Mouse (Mus musculus) forebrain, embryonic 11.5 days (tissue): ENCODE data around the gene Trpm1. TPM values are rescaled to one million over a fixed set of nuclear protein-coding genes. Genes with fewer than 3 reads are reported as not detected.
"Not testable (repeated sequence)": the region's sequence is repeated elsewhere in the genome, so short reads cannot be mapped to it uniquely, and the experiment has no call there.

ENCODE experiments used
- ATAC-seq: fragments of 200-750 bp; cut with Nextera tagmentation; replicated peaks from 2 replicates; pipeline ENCODE4 v1.8.0; 2017; ENCODE audit warnings: moderate TSS enrichment; ENCODE audit not compliant: low FRiP score
- DNase-seq: peaks from one replicate; pipeline ENCODE4 v3.0.0-alpha.2; 2017; ENCODE audit warnings: low spot score
- H3K27ac ChIP-seq: fragments of 300-500 bp; sonication (generic); 2 replicates; pipeline ENCODE4 v1.5.1; 2014; ENCODE audit warnings: low read depth, low read length
- H3K27me3 ChIP-seq: fragments of 300-500 bp; sonication (generic); 2 replicates; pipeline ENCODE4 v1.6.1; 2014; ENCODE audit warnings: mild to moderate bottlenecking, low read length, mixed read lengths; ENCODE audit not compliant: control insufficient read depth, insufficient read depth
- H3K36me3 ChIP-seq: fragments of 300-500 bp; sonication (generic); 2 replicates; pipeline ENCODE4 v1.6.1; 2014; ENCODE audit warnings: mild to moderate bottlenecking, low read length, moderate library complexity, mixed read lengths; ENCODE audit not compliant: control insufficient read depth, insufficient read depth
- H3K4me1 ChIP-seq: fragments of 300-500 bp; sonication (generic); replicated peaks from 2 replicates; pipeline ENCODE4 v1.6.1; 2014; ENCODE audit warnings: low read length, mixed read lengths; ENCODE audit not compliant: control insufficient read depth, insufficient read depth
- H3K4me2 ChIP-seq: fragments of 300-500 bp; sonication (generic); 2 replicates; pipeline ENCODE4 v1.6.1; 2014; ENCODE audit warnings: low read depth, mild to moderate bottlenecking, low read length, moderate library complexity, mixed read lengths; ENCODE audit not compliant: severe bottlenecking
- H3K4me3 ChIP-seq: fragments of 300-500 bp; sonication (generic); 2 replicates; pipeline ENCODE4 v1.5.1; 2014; ENCODE audit warnings: low read depth, low read length
- H3K9ac ChIP-seq: fragments of 300-500 bp; sonication (generic); 2 replicates; pipeline ENCODE4 v1.6.1; 2014; ENCODE audit warnings: low read length
- H3K9me3 ChIP-seq: fragments of 300-500 bp; sonication (generic); 2 replicates; pipeline ENCODE4 v1.6.1; 2016; ENCODE audit warnings: low read length, mixed read lengths; ENCODE audit not compliant: control insufficient read depth
- WGBS: fragments of 180-500 bp; shearing (Covaris S2); extraction: QIAGEN DNeasy Blood & Tissue Kit; methylation state at CpG from one replicate; pipeline ENCODE4 v1.1.7; 2014; 5-methylcytosine and 5-hydroxymethylcytosine counted together
- polyA plus RNA-seq: library from polyadenylated mRNA; unstranded; fragments of >200 nt; fragmentation: Nextera tagmentation; extraction: Ambion mirVana; gene quantifications from 2 replicates; pipeline ENCODE4 v1.2.1, GENCODE M21; 2014

Trpm1 gene
- polyA plus RNA-seq, result 0.81 and 2.3 TPM in 2 replicates

- Histone ChIP-seq H3K9ac (no peak within 1 kb of the TSS), H3K4me1 (0 out of 2 replicates have a peak, but pooled peaks cover 2% of the 10 kb centered on the region), H3K4me2 (no peak within 1 kb of the TSS), H3K9me3 (no peaks in the 10 kb centered on the region), H3K4me3 (no peak within 1 kb of the TSS), H3K27me3 (no peaks in the 10 kb centered on the region), H3K36me3 (no peaks in the 10 kb centered on the region), H3K27ac (no peak within 1 kb of the TSS)
- 90% methylated on average over 2 of the region's 2 CpGs for WGBS
- no peak for DNase-seq
- no peak for ATAC-seq
Observed at GRCm38 (mm10) chr7:64153535-64153934, at the start of gene Trpm1. TSS of gene Trpm1 (plus strand) at chr7:64153835.

DNA sequence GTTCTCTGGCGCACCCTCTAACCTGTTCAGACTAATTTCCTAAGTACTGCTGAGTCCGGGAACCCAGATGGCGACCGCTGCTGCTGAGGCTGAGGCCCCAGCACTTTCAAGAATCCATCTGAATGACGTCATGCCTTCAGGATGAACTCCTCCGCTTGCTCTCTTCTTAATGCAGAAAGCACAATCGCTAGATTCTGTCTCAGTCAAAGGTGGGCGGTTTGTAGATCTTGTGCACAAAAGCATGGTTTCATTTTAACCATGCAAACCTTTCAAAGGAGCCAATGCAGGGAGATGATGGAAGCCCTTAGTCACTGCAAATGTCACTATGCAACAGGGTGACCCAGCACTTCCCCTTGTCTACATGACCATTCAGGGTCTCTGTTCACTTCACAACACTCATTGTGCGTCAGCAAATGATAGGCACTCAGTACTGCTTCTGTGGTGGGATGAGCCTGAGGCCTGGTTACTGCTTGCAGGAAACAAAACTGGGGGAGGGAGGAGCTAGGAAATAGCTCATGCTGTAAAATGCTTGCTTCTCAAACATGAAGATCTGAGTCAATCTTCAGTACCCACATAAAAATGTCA lies 31.4 kb upstream of the Trpm1 start:
- no peak for ATAC-seq
- Histone ChIP-seq H3K9ac (no peak overlapping the region), H3K4me3 (no peak overlapping the region), H3K27ac (no peak overlapping the region), H3K9me3 (no peaks in the 10 kb centered on the region), H3K36me3 (no peaks in the 10 kb centered on the region), H3K4me2 (no peak overlapping the region), H3K4me1 (no peaks in the 10 kb centered on the region), H3K27me3 (no peaks in the 10 kb centered on the region)
- DNase-seq, result no peak
- 83% methylated on average over 9 of the region's 9 CpGs for WGBS

- ATAC-seq (no peak), DNase-seq (no peak)
- Histone ChIP-seq H3K4me1 (no peaks in the 10 kb centered on the region), H3K9ac (no peak overlapping the region), H3K4me3 (no peak overlapping the region), H3K36me3 (no peaks in the 10 kb centered on the region), H3K27ac (no peak overlapping the region), H3K4me2 (no peak overlapping the region), H3K27me3 (no peaks in the 10 kb centered on the region), H3K9me3 (no peaks in the 10 kb centered on the region)
- WGBS, result 89% methylated on average over 4 of the region's 4 CpGs
Observed at GRCm38 (mm10) chr7:64123721-64124120, 29.9 kb upstream of the Trpm1 start.

GRCm38 (mm10) chr7:64125994-64126393 lies 27.6 kb upstream of the Trpm1 start:
- H3K27me3 ChIP-seq, H3K27ac ChIP-seq, DNase-seq, ATAC-seq, H3K4me3 ChIP-seq, H3K4me1 ChIP-seq, H3K9ac ChIP-seq, H3K9me3 ChIP-seq, H3K4me2 ChIP-seq, H3K36me3 ChIP-seq: not testable (repeated sequence)
- WGBS, result 89% methylated on average over 8 of the region's 9 CpGs

DNA sequence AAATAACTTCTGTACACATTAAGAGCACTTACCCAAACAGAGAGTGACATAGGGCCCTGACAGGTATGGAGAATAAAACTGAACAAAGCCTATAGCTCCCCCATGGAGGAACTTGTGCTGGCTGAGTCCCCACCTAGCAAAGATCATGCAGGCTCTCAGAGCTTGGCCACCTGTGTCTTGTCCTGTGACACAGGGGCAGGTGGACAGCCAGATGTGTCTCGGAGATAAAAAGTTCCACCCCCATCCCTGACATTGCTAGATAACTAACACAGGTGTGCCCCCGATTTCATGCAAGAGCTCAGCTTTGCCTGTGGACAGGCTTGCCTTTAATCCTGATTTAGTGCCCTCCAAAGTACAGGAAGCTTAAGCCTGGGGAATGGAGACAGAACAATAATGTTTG lies 13.8 kb upstream of the Trpm1 start:
- H3K4me2 ChIP-seq, result no peak overlapping the region
- no peaks in the 10 kb centered on the region for H3K27me3 ChIP-seq
- ATAC-seq, result no peak
- H3K9me3 ChIP-seq, result no peaks in the 10 kb centered on the region
- H3K4me3 ChIP-seq, result no peak overlapping the region
- H3K4me1 ChIP-seq, result no peaks in the 10 kb centered on the region
- H3K27ac ChIP-seq, result no peak overlapping the region
- 85% methylated on average over 2 of the region's 2 CpGs for WGBS
- DNase-seq, result no peak
- no peaks in the 10 kb centered on the region for H3K36me3 ChIP-seq
- H3K9ac ChIP-seq, result no peak overlapping the region

DNA sequence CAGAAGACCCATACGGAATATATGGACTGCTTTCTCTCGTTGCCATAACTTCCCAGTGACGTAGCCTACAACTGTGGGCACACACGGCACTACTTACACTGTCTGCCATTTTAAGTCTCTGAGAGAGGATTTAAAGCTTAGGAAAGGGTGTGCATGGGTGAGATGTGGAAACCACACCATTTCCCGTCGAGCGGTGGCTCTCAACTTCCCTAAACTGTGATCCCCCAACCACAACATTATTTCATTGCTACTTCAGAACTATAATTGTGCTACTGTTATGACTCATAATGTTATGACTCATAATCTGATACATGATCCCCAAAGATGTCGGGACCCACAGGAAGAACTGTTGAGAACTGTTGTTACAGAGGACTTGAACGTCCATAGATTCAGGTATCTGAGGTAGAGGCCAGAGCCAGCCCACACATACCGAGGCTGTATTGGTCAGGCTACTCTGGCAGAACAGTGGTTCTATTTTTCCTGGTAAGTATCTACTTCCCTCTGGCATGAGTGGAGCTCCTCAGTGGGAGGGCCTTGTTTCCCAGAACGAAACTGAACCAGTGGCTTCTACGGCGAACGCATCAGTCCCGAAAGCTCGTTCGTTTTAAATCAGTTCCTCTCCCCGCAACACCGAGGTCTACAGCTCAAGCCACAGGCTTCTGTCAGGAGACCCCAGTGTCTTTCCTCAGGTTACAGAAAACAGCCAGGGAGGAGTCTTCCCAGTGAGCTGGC lies 12.2 kb upstream of the Trpm1 start:
- no peak for DNase-seq
- H3K9ac ChIP-seq, result no peak overlapping the region
- no peak for ATAC-seq
- WGBS, result 95% methylated on average over 19 of the region's 19 CpGs
- H3K27me3 ChIP-seq, result no peaks in the 10 kb centered on the region
- H3K4me2 ChIP-seq, result no peak overlapping the region
- no peak overlapping the region for H3K27ac ChIP-seq
- no peaks in the 10 kb centered on the region for H3K36me3 ChIP-seq
- H3K4me3 ChIP-seq, result no peak overlapping the region
- no peaks in the 10 kb centered on the region for H3K9me3 ChIP-seq
- H3K4me1 ChIP-seq, result no peaks in the 10 kb centered on the region

DNA sequence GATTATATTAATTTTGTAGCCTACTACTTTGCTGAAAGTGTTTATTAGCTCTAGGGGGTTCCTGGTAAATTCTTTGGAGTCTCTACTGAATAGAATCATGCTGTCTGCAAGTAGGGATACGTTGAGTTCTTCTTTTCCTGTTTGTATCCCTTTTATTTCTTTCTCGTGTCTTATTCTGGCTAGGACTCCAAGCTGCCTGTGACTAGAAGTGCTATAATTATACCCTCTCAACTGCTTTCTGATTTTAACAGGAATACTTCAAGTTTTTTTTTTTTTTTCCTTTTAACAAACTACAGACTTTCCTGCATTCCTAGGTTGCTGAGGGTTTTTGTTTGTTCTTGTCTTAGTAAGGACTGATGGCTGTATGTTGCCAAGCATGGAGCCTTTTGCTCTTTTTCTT lies 4.3 kb upstream of the Trpm1 start:
- H3K4me1 ChIP-seq, result no peaks in the 10 kb centered on the region
- DNase-seq (no peak), ATAC-seq (no peak)
- WGBS, result 62% methylated on average over 2 of the region's 2 CpGs
- H3K27ac ChIP-seq, result no peak overlapping the region
- H3K4me3 ChIP-seq, result no peak overlapping the region
- H3K9ac ChIP-seq, result no peak overlapping the region
- no peaks in the 10 kb centered on the region for H3K9me3 ChIP-seq
- H3K27me3 ChIP-seq, result no peaks in the 10 kb centered on the region
- no peaks in the 10 kb centered on the region for H3K36me3 ChIP-seq
- H3K4me2 ChIP-seq, result no peak overlapping the region

GRCm38 (mm10) chr7:64149747-64150146 lies 3.9 kb upstream of the Trpm1 start:
- no peaks in the 10 kb centered on the region for H3K4me1 ChIP-seq
- no peaks in the 10 kb centered on the region for H3K36me3 ChIP-seq
- H3K9ac ChIP-seq, result no peak overlapping the region
- 68% methylated on average over 2 of the region's 2 CpGs for WGBS
- H3K4me3 ChIP-seq, result no peak overlapping the region
- DNase-seq, result no peak
- ATAC-seq, result no peak
- H3K27me3 ChIP-seq, result no peaks in the 10 kb centered on the region
- no peak overlapping the region for H3K4me2 ChIP-seq
- H3K9me3 ChIP-seq, result no peaks in the 10 kb centered on the region
- no peak overlapping the region for H3K27ac ChIP-seq
